Mouse (Mus musculus): Measurements from ENCODE around the gene Hoxc12. TPM values are rescaled to one million over a fixed set of nuclear protein-coding genes. Genes with fewer than 3 reads are reported as not detected.

Gene Hoxc12
- polyA plus RNA-seq, 1 experiment = not detected

DNA sequence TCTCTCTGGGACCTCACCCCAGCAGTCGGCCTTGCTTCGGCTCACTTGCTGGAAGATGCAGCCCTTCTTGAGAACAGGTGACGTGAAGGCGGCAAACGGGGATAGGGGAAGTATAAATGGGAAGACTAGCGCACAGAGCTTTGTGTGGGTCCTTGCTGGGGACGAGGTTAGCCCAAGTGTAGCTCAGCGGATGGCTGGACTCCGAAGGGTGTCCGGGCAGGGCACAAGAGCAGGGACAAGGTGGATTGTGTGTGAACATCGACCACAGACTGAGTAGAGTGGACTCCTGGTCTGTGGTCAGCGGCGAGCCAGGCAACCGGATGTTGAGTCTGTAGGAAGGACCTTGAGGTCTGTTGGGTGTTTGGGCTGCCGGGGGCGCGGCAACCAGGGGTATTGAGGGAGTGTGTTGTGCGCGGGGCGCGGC is 39.1 kb downstream of the Hoxc12 start:
- 3% methylated on average over 21 of the region's 21 CpGs for WGBS
- Histone ChIP-seq H3K27ac (ENCODE audit: insufficient read depth, low read length) (no peak overlapping the region), H3K4me3 (replicated peaks; ENCODE audit: insufficient read depth, low read depth, low read length) (no peak overlapping the region), H3K4me1 (ENCODE audit: control insufficient read depth, insufficient read depth, low read length) (no peaks in the 10 kb centered on the region), H3K27me3 (ENCODE audit: control insufficient read depth, insufficient read depth, low read length) (peaks cover 19% of the 10 kb centered on the region; the same call in 1 of the 2 replicates)
- no peak for DNase-seq
- no peak for TF ChIP-seq POLR2A (IDR thresholded peaks at IDR 0.05; ENCODE audit: borderline replicate concordance, insufficient read depth, low read length)
- TF ChIP-seq CTCF (IDR thresholded peaks at IDR 0.05; ENCODE audit: borderline replicate concordance, insufficient read depth, low read depth, low read length) = no peak

DNA sequence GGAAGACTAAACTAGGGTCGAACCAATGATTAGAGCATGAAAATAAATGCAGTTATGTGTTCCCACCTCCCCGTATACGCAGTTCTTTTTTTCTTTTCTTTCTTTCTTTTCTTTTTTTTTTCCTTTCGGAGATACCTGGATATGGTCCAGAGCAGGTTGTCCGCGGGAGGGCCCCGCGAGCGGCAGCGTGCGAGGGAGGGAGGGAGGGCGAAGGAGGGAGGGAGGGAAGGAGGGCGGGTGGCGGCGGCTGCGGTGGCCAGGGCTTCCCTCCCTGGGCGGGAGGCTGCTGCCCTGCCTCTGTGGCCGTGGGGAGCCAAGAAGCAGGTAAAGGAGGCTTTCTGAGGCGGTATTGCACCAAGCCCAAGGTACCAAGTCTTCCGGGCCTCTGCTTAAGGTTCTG is 39.6 kb downstream of the Hoxc12 start, which contains the start of gene Hoxc9:
Gene Hoxc9, plus strand, starts transcription at position 269 of the 400 bp plus-strand sequence.
- DNase-seq = no peak
- under 1% methylated on average over 14 of the region's 20 CpGs for WGBS
- no peaks in the 10 kb centered on the region for H3K4me1 ChIP-seq (ENCODE audit: control insufficient read depth, insufficient read depth, low read length)
- TF ChIP-seq POLR2A (IDR thresholded peaks at IDR 0.05; ENCODE audit: borderline replicate concordance, insufficient read depth, low read length) = no peak
- no peak for TF ChIP-seq CTCF (IDR thresholded peaks at IDR 0.05; ENCODE audit: borderline replicate concordance, insufficient read depth, low read depth, low read length)
- no peak within 1 kb of the TSS for H3K4me3 ChIP-seq (replicated peaks; ENCODE audit: insufficient read depth, low read depth, low read length)
- peaks cover 19% of the 10 kb centered on the region; the same call in 1 of the 2 replicates for H3K27me3 ChIP-seq (ENCODE audit: control insufficient read depth, insufficient read depth, low read length)
- no peak within 1 kb of the TSS for H3K27ac ChIP-seq (ENCODE audit: insufficient read depth, low read length)

DNA sequence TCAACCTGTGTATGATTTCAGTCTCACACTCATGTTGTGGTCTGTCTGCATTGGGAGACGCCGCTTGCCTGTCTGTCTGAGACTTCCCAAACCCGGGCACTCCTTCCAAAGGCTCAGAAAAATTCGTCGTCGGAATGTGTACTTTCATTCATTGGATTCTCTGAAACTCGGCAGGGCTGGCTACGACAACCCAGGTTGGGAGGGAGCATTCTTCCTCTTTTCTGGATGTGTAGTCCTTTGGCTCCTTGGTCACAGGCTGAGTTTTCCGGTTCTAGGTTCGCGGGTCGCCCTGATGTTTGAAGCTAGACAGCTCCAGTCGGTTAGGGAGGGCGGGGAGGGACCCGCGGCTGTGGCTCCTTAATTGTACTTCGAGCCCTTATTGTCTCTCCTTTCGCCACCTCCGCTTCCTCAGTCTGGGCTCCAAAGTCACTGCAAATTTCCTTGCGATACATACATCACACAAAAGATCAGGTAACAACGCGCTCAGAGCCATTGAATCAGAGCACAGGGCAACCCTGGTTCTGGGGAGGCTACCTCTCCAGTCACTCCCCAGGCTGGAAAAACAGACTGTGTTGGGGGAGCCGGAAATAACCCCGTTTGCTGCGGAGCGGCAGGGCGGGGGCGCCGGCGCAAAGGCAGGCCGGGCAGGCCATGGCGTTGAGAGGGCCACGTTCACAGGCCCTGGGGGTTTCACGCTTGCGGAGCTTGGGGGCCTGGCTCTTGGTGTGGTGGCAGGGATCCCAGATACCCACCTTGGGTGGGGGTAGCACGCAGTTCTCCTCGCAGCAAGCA is 40.3 kb downstream of the Hoxc12 start:
- TF ChIP-seq POLR2A (IDR thresholded peaks at IDR 0.05; ENCODE audit: borderline replicate concordance, insufficient read depth, low read length) = no peak
- no peak for TF ChIP-seq CTCF (IDR thresholded peaks at IDR 0.05; ENCODE audit: borderline replicate concordance, insufficient read depth, low read depth, low read length)
- H3K4me3 ChIP-seq (replicated peaks; ENCODE audit: insufficient read depth, low read depth, low read length) = no peak overlapping the region
- DNase-seq = no peak
- no peaks in the 10 kb centered on the region for H3K4me1 ChIP-seq (ENCODE audit: control insufficient read depth, insufficient read depth, low read length)
- no peak overlapping the region for H3K27ac ChIP-seq (ENCODE audit: insufficient read depth, low read length)
- 2% methylated on average over 37 of the region's 37 CpGs for WGBS
- H3K27me3 ChIP-seq (ENCODE audit: control insufficient read depth, insufficient read depth, low read length) = peaks cover 23% of the 10 kb centered on the region; the same call in 1 of the 2 replicates

DNA sequence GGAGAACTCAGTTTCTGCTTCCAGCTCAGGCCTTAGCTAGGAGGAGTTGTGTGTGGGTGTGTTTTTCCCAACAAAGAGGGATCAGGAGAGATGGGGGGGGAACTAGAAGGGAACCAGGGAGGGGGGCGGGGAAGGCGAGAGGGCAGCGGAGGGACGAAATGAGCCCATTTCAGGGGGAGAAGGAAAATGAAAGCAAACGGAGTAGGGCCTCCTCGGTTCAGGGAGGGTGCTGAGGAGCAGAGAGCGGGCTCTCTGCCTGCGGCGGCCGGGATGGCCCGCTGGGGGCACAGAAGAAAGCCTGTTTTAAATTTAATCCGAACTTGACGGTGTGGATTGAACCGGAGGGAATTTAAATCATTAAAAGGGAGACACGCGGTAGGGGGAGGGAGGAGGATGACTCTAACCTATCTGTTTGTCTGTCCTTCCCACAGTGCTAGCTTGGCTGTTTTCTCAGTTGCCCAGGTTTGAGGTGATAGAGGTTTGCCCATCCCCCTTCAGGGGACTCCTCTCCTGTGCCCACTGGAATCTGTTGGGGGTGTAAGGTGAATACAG is 40.9 kb downstream of the Hoxc12 start:
- H3K4me1 ChIP-seq (ENCODE audit: control insufficient read depth, insufficient read depth, low read length) = no peaks in the 10 kb centered on the region
- H3K27ac ChIP-seq (ENCODE audit: insufficient read depth, low read length) = no peak overlapping the region
- WGBS = 5% methylated on average over 16 of the region's 16 CpGs
- no peak overlapping the region for H3K4me3 ChIP-seq (replicated peaks; ENCODE audit: insufficient read depth, low read depth, low read length)
- peaks cover 22% of the 10 kb centered on the region; the same call in 1 of the 2 replicates for H3K27me3 ChIP-seq (ENCODE audit: control insufficient read depth, insufficient read depth, low read length)
- no peak for DNase-seq
- TF ChIP-seq CTCF (IDR thresholded peaks at IDR 0.05; ENCODE audit: borderline replicate concordance, insufficient read depth, low read depth, low read length) (no peak), POLR2A (IDR thresholded peaks at IDR 0.05; ENCODE audit: borderline replicate concordance, insufficient read depth, low read length) (no peak)

DNA sequence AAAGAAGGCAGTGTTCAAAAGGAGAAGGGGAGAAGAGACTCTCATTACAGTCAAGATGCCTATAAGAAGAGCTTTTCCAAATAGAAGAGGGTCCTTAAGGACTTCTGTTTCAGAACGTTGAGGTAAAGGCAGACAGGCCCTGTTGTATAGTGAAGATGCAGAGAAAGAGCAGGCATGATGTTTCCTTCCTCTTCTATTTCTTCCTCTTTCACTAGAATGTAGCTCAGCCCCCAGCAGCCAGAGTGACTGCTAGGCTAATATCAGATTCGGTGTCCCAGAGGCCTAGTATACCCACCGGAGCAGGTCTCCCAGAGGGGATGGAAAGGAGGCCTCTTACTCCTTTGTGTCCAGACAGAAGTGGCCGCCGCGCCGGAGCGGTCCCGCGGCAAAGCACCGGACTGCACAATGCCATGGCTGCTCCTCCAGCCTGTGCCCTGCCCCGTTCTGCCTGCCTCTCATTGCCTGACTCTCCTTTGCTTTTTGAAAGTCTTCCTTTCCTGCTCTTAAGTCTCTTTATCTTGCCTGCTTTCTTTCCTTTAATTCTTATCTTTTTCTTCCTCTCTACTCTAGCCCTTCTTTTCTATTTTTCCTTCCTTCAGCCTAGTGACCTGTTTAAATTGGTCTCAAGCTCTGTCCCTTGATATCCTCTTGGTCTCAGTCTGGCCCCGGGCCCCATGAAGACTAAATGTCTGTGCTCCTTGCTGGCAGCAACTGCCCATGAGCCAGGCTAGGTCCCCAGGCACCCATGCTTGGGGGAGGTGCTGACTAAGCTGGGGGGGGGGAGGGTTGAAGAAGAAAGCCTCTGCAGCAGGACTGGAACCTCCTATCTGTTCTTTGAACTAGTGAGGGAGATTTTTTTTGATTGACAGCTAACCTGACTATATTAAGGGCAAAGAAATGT is 42.3 kb downstream of the Hoxc12 start:
- WGBS = 10% methylated on average over 13 of the region's 13 CpGs
- no peak for TF ChIP-seq POLR2A (IDR thresholded peaks at IDR 0.05; ENCODE audit: borderline replicate concordance, insufficient read depth, low read length)
- H3K4me1 ChIP-seq (ENCODE audit: control insufficient read depth, insufficient read depth, low read length) = no peaks in the 10 kb centered on the region
- no peak overlapping the region for H3K4me3 ChIP-seq (replicated peaks; ENCODE audit: insufficient read depth, low read depth, low read length)
- no peak for DNase-seq
- H3K27me3 ChIP-seq (ENCODE audit: control insufficient read depth, insufficient read depth, low read length) = peaks cover 22% of the 10 kb centered on the region; the same call in 1 of the 2 replicates
- no peak overlapping the region for H3K27ac ChIP-seq (ENCODE audit: insufficient read depth, low read length)

DNA sequence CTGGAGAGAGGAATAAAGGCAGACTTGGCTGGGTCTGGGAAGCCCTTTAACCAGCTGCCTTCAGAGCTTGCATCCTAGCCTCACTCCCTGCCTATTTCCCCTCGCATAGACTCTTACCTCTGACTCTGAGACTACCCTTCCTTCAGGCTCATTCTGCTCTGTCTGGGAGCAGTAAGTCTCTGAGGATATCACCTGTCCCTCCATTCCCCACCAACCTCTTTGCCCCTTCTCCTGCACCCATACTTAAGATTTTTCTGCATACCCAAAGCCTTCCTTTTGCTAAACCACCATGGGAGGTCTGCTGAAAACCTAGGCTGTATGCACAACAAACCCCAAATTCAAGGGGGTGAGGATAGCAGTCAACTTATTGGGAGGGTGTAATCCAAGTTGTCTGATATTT is 43.4 kb downstream of the Hoxc12 start:
- Histone ChIP-seq H3K4me3 (replicated peaks; ENCODE audit: insufficient read depth, low read depth, low read length) (no peak overlapping the region), H3K27me3 (ENCODE audit: control insufficient read depth, insufficient read depth, low read length) (peaks cover 21% of the 10 kb centered on the region; the same call in 1 of the 2 replicates), H3K27ac (ENCODE audit: insufficient read depth, low read length) (no peak overlapping the region), H3K4me1 (ENCODE audit: control insufficient read depth, insufficient read depth, low read length) (no peaks in the 10 kb centered on the region)
- DNase-seq = no peak
- TF ChIP-seq POLR2A (IDR thresholded peaks at IDR 0.05; ENCODE audit: borderline replicate concordance, insufficient read depth, low read length) (no peak), CTCF (IDR thresholded peaks at IDR 0.05; ENCODE audit: borderline replicate concordance, insufficient read depth, low read depth, low read length) (no peak)
- 4% methylated on average over 1 of the region's 1 CpGs for WGBS

DNA sequence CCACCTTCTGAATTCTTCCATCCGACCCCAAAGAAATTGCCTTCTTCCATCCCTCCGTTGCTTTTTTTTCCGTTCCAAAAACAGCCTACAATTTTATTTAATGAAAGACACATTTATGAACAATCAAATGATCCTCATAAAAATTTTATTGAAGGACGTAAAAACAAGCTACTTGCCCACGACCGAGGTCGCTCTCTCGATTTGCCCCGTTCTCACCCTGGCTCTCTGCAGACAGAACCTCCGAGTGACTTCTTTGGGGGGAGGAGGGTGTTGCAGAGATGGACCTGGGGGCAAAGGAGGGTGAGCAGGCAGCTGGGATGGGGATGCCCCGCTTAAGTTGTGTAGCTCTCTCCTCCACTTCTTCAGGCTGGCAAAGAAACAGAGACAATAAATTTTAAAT is 43.8 kb downstream of the Hoxc12 start:
- TF ChIP-seq CTCF (IDR thresholded peaks at IDR 0.05; ENCODE audit: borderline replicate concordance, insufficient read depth, low read depth, low read length) (no peak), POLR2A (IDR thresholded peaks at IDR 0.05; ENCODE audit: borderline replicate concordance, insufficient read depth, low read length) (no peak)
- Histone ChIP-seq H3K4me1 (ENCODE audit: control insufficient read depth, insufficient read depth, low read length) (no peaks in the 10 kb centered on the region), H3K27me3 (ENCODE audit: control insufficient read depth, insufficient read depth, low read length) (peaks cover 19% of the 10 kb centered on the region; the same call in 1 of the 2 replicates), H3K4me3 (replicated peaks; ENCODE audit: insufficient read depth, low read depth, low read length) (no peak overlapping the region), H3K27ac (ENCODE audit: insufficient read depth, low read length) (no peak overlapping the region)
- WGBS = 4% methylated on average over 11 of the region's 11 CpGs
- no peak for DNase-seq

Data from cerebellum, adult 2 months (tissue).